Mouse (Mus musculus): ENCODE results near the gene Fip1l1. TPM values are rescaled to one million over a fixed set of nuclear protein-coding genes. Genes with fewer than 3 reads are reported as not detected.

Fip1l1 gene
- polyA plus RNA-seq, 1 experiment from 2014 or later: 85.2 TPM

DNA sequence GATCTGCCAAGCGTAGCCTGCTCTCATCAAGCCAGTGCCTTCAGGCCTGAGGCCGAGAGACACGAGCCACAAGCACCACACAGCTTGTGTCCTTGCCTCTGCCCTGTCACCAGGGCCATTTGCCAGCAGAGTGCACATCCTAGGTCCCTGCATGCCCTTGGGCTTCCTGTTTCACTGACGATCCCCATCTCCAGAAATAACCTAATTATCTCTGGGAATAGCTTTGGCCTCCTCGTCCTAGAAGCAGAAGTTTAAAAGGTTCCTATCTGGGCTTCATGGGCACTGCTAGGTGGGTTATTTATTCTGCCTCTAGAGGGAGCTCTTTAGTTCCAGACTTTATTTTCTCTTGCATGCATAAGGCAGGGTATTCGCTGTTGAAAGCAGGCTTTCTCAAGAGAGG is 105.8 kb downstream of the Fip1l1 start:
- ATAC-seq (ENCODE audit: insufficient number of reproducible peaks, low FRiP score, low TSS enrichment, low read depth): no peak
- Histone ChIP-seq H3K4me3 (no peak overlapping the region), H3K4me2 (no peak overlapping the region), H3K9ac (no peak overlapping the region), H3K4me1 (no peaks in the 10 kb centered on the region), H3K27ac (no peak overlapping the region), H3K9me3 (no peaks in the 10 kb centered on the region), H3K27me3 (no peaks in the 10 kb centered on the region), H3K36me3 (no peaks in the 10 kb centered on the region)
- 43% methylated on average over 6 of the region's 6 CpGs for WGBS

DNA sequence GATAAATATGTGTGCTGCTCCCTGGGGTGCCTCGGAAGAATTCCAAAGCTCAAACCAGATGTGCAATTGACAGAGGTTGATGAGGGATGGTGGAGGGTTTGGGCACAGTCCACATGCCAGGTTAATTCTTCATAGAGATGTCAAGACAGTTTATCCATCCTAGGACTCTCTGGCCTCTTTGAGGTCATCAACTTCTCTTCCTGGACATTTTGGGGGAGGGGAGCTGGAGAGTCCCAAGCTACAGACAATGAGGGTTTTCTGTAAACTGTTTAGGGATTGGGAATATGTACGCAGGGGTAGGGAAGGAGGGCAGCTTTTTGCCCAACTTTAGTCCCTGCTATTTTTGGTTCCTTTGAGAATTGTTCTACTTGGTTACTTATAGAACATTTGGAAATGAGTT is 107.0 kb downstream of the Fip1l1 start:
- Histone ChIP-seq H3K9me3 (no peaks in the 10 kb centered on the region), H3K4me2 (no peak overlapping the region), H3K4me1 (no peaks in the 10 kb centered on the region), H3K36me3 (no peaks in the 10 kb centered on the region), H3K27ac (no peak overlapping the region), H3K4me3 (no peak overlapping the region), H3K27me3 (no peaks in the 10 kb centered on the region), H3K9ac (no peak overlapping the region)
- WGBS: 75% methylated on average over 2 of the region's 2 CpGs
- ATAC-seq (ENCODE audit: insufficient number of reproducible peaks, low FRiP score, low TSS enrichment, low read depth): no peak

DNA sequence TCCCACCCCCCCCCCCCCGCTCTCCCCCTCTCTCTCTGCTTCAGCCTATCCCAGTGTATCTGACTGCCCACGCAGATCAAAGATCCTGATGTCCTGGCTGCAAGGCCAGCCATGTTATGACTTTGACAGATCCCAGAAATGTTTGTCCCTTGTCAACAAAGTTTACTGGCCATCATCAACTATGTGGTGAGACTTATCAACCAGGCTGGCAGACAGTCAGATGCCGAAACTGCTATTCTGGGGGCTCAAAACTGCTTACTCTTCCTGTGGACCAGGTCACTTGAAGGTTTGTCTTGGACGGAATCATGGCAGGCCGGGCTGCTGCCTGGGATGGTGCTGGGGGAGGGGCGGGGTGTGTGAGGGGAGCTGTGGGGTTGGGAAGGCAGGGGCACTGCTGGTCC is 112.3 kb downstream of the Fip1l1 start:
- WGBS: 49% methylated on average over 5 of the region's 6 CpGs
- Histone ChIP-seq H3K9ac (no peak overlapping the region), H3K36me3 (no peaks in the 10 kb centered on the region), H3K4me3 (no peak overlapping the region), H3K27me3 (no peaks in the 10 kb centered on the region), H3K4me1 (no peaks in the 10 kb centered on the region), H3K27ac (no peak overlapping the region), H3K4me2 (no peak overlapping the region), H3K9me3 (no peaks in the 10 kb centered on the region)
- ATAC-seq (ENCODE audit: insufficient number of reproducible peaks, low FRiP score, low TSS enrichment, low read depth): no peak

DNA sequence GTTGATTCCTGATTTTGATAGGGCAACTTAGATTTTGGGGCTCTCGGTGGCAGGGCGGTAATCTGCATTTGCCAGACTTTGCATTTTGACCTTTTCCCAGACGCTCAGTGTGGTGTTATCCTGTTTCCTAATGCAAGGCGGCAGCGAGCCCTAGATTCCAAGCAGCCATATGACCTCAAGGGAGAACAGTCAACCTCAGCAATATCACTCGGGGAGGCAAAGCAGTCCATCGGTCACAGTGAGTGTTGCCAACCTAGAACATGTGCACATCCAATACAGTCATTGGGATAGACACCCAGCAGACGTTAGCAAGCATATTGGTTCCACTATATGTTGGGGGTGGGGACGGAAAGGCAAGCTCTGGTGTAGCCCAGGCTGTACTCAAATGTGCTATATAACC is 113.0 kb downstream of the Fip1l1 start:
- Histone ChIP-seq H3K27me3 (no peaks in the 10 kb centered on the region), H3K36me3 (no peaks in the 10 kb centered on the region), H3K4me3 (no peak overlapping the region), H3K9me3 (no peaks in the 10 kb centered on the region), H3K9ac (no peak overlapping the region), H3K4me2 (no peak overlapping the region), H3K27ac (no peak overlapping the region), H3K4me1 (no peaks in the 10 kb centered on the region)
- WGBS: 87% methylated on average over 9 of the region's 9 CpGs
- no peak for ATAC-seq (ENCODE audit: insufficient number of reproducible peaks, low FRiP score, low TSS enrichment, low read depth)

Other genes starting within 250 kb of the Fip1l1 start
- 21.2 and 26.6 TPM in 2 replicates for gene Scfd2, start 3.7 kb upstream of the Fip1l1 start, polyA plus RNA-seq (2015; fragmentation: Nextera tagmentation; extraction: Ambion mirVana)
- gene Lnx1, start 167.5 kb downstream of the Fip1l1 start, polyA plus RNA-seq (2015; fragmentation: Nextera tagmentation; extraction: Ambion mirVana): 1.2 and 1.3 TPM in 2 replicates

All from limb, embryonic 15.5 days (tissue).